Mouse (Mus musculus): ENCODE results near the gene Gad1. TPM values are rescaled to one million over a fixed set of nuclear protein-coding genes. Genes with fewer than 3 reads are reported as not detected.

Gene Gad1
- polyA plus RNA-seq, 1 experiment from 2014 or later = 14.2 TPM

DNA sequence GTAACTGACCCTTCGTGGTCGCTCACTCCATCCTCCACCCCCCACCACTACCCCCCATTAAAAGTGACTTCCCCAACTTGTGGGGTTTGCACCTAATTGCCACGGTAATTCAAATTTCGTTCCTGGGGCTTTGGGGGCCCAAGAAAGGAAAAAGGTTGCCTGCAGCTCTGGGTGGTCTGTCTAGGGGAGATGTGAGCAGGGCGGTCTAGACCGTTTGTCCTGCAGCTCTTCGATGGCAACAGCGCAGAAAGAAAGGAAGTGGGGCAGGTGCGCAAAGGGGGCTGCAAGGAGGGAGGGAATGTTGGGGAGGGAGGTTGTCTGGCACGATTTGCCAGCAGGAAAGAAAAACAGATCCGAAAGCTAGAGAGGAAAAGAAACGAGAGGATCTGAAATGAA is 14.8 kb downstream of the Gad1 start:
- H3K9ac ChIP-seq (ENCODE audit: low read length) = no peak overlapping the region; the same call in 1 of the 2 replicates
- no peak for ATAC-seq (replicated peaks; ENCODE audit: low FRiP score)

GRCm38 (mm10) chr2:70568198-70568941 is 15.5 kb downstream of the Gad1 start:
- WGBS = 1% methylated on average over 34 of the region's 34 CpGs
- peaks cover 30% of the 10 kb centered on the region for H3K4me1 ChIP-seq (replicated peaks; ENCODE audit: control insufficient read depth, insufficient read depth, low read length)
- no peaks in the 10 kb centered on the region for H3K36me3 ChIP-seq (ENCODE audit: control insufficient read depth, insufficient read depth, low read length)
- ATAC-seq (replicated peaks; ENCODE audit: low FRiP score) (no peak), DNase-seq (ENCODE audit: low spot score) (peak; percentile 67)
- peak overlapping the region; percentile 22 for H3K4me3 ChIP-seq (ENCODE audit: low read depth, low read length)
- H3K4me2 ChIP-seq (ENCODE audit: low read depth, low read length, severe bottlenecking) = peak overlapping the region; percentile 45
- peak overlapping the region; percentile 1; the same call in 1 of the 2 replicates for H3K9ac ChIP-seq (ENCODE audit: low read length)
- no peak overlapping the region for H3K27ac ChIP-seq (ENCODE audit: low read depth, low read length)
- H3K27me3 ChIP-seq (ENCODE audit: control insufficient read depth, insufficient read depth, low read length) = peaks cover 82% of the 10 kb centered on the region
- no peaks in the 10 kb centered on the region for H3K9me3 ChIP-seq (ENCODE audit: control insufficient read depth, low read length)

More for the DNA sequence above, 14.8 kb downstream of the Gad1 start:
- H3K4me3 ChIP-seq (ENCODE audit: low read depth, low read length) = peak overlapping the region; percentile 22
- H3K36me3 ChIP-seq (ENCODE audit: control insufficient read depth, insufficient read depth, low read length) = no peaks in the 10 kb centered on the region
- H3K27me3 ChIP-seq (ENCODE audit: control insufficient read depth, insufficient read depth, low read length) = peaks cover 89% of the 10 kb centered on the region
- WGBS = 2% methylated on average over 12 of the region's 12 CpGs
- H3K4me1 ChIP-seq (replicated peaks; ENCODE audit: control insufficient read depth, insufficient read depth, low read length) = peaks cover 32% of the 10 kb centered on the region
- no peak overlapping the region for H3K27ac ChIP-seq (ENCODE audit: low read depth, low read length)
- no peaks in the 10 kb centered on the region for H3K9me3 ChIP-seq (ENCODE audit: control insufficient read depth, low read length)
- peak overlapping the region; percentile 45 for H3K4me2 ChIP-seq (ENCODE audit: low read depth, low read length, severe bottlenecking)
- DNase-seq (ENCODE audit: low spot score) = peak; percentile 61

GRCm38 (mm10) chr2:70571698-70572097 is 18.8 kb downstream of the Gad1 start:
- Histone ChIP-seq H3K36me3 (ENCODE audit: control insufficient read depth, insufficient read depth, low read length) (no peaks in the 10 kb centered on the region), H3K9me3 (ENCODE audit: control insufficient read depth, low read length) (no peaks in the 10 kb centered on the region), H3K9ac (ENCODE audit: low read length) (no peak overlapping the region), H3K27ac (ENCODE audit: low read depth, low read length) (no peak overlapping the region), H3K4me1 (replicated peaks; ENCODE audit: control insufficient read depth, insufficient read depth, low read length) (peaks cover 10% of the 10 kb centered on the region), H3K4me3 (ENCODE audit: low read depth, low read length) (no peak overlapping the region), H3K27me3 (ENCODE audit: control insufficient read depth, insufficient read depth, low read length) (peaks cover 49% of the 10 kb centered on the region), H3K4me2 (ENCODE audit: low read depth, low read length, severe bottlenecking) (no peak overlapping the region)
- DNase-seq (ENCODE audit: low spot score) (no peak), ATAC-seq (replicated peaks; ENCODE audit: low FRiP score) (no peak)
- WGBS = 78% methylated on average over 4 of the region's 4 CpGs

DNA sequence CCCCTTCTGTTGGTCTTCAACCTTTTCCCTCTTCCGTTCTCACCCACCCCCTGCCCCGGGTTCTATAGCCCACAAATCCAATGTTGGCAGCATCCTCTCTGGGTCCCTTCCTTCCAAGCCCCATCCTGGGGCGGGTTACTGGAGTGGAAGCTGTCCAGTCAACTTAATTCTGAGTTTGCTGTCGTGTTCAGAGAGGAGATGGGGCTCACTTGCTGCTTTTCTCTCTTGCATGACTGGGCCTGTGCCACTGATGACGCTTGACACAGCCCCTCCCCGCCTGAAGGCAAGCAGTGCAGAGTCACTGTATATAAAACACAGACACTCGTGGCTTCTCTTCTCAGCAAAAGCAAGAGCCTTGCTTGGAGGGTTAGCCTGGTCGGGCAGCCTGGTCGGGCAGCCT is 19.4 kb downstream of the Gad1 start:
- peaks cover 44% of the 10 kb centered on the region for H3K27me3 ChIP-seq (ENCODE audit: control insufficient read depth, insufficient read depth, low read length)
- WGBS = 52% methylated on average over 9 of the region's 9 CpGs

GRCm38 (mm10) chr2:70573544-70574210 is 20.8 kb downstream of the Gad1 start:
- H3K27ac ChIP-seq (ENCODE audit: low read depth, low read length) = no peak overlapping the region

More for the DNA sequence above, 19.4 kb downstream of the Gad1 start:
- ATAC-seq (replicated peaks; ENCODE audit: low FRiP score) (no peak), DNase-seq (ENCODE audit: low spot score) (no peak)
- Histone ChIP-seq H3K4me3 (ENCODE audit: low read depth, low read length) (no peak overlapping the region), H3K4me2 (ENCODE audit: low read depth, low read length, severe bottlenecking) (no peak overlapping the region), H3K9ac (ENCODE audit: low read length) (no peak overlapping the region), H3K9me3 (ENCODE audit: control insufficient read depth, low read length) (no peaks in the 10 kb centered on the region), H3K36me3 (ENCODE audit: control insufficient read depth, insufficient read depth, low read length) (no peaks in the 10 kb centered on the region), H3K4me1 (replicated peaks; ENCODE audit: control insufficient read depth, insufficient read depth, low read length) (peaks cover 5% of the 10 kb centered on the region; the same call in 1 of the 2 replicates), H3K27ac (ENCODE audit: low read depth, low read length) (no peak overlapping the region)

GRCm38 (mm10) chr2:70588200-70588599 is 35.3 kb downstream of the Gad1 start:
- DNase-seq (ENCODE audit: low spot score) (no peak), ATAC-seq (replicated peaks; ENCODE audit: low FRiP score) (no peak)
- Histone ChIP-seq H3K4me1 (replicated peaks; ENCODE audit: control insufficient read depth, insufficient read depth, low read length) (no peaks in the 10 kb centered on the region), H3K4me2 (ENCODE audit: low read depth, low read length, severe bottlenecking) (no peak overlapping the region), H3K27ac (ENCODE audit: low read depth, low read length) (no peak overlapping the region), H3K9ac (ENCODE audit: low read length) (no peak overlapping the region), H3K27me3 (ENCODE audit: control insufficient read depth, insufficient read depth, low read length) (no peaks in the 10 kb centered on the region), H3K36me3 (ENCODE audit: control insufficient read depth, insufficient read depth, low read length) (no peaks in the 10 kb centered on the region), H3K9me3 (ENCODE audit: control insufficient read depth, low read length) (no peaks in the 10 kb centered on the region), H3K4me3 (ENCODE audit: low read depth, low read length) (no peak overlapping the region)
- 88% methylated on average over 6 of the region's 6 CpGs for whole genome bisulfite sequencing

More at GRCm38 (mm10) chr2:70573544-70574210, 20.8 kb downstream of the Gad1 start:
- Histone ChIP-seq H3K27me3 (ENCODE audit: control insufficient read depth, insufficient read depth, low read length) (peaks cover 29% of the 10 kb centered on the region), H3K4me1 (replicated peaks; ENCODE audit: control insufficient read depth, insufficient read depth, low read length) (no peaks in the 10 kb centered on the region; the same call in 1 of the 2 replicates), H3K4me3 (ENCODE audit: low read depth, low read length) (no peak overlapping the region), H3K9me3 (ENCODE audit: control insufficient read depth, low read length) (no peaks in the 10 kb centered on the region), H3K36me3 (ENCODE audit: control insufficient read depth, insufficient read depth, low read length) (no peaks in the 10 kb centered on the region), H3K4me2 (ENCODE audit: low read depth, low read length, severe bottlenecking) (no peak overlapping the region), H3K9ac (ENCODE audit: low read length) (no peak overlapping the region)
- 83% methylated on average over 8 of the region's 8 CpGs for WGBS
- ATAC-seq (replicated peaks; ENCODE audit: low FRiP score) = no peak
- DNase-seq (ENCODE audit: low spot score) = no peak

DNA sequence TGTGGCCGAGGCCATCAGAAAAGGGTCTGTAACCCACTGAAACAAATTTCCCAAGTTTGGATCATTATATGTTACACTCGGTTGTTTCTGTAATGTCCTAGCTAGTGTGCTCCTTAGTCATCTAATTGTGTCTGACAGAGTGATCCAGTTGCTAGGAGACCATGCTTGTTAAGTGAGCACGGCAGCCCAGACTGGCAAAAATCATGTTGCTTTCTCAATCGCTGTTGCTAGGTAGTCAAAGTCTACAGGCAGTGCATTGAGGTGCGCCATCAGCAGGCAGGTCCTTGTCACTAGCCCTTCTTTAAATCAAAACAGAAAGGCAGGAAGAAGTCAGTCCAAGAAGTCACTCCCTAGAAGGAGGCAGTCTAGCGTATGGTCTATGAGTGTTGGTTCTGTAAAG is 39.6 kb downstream of the Gad1 start:
- no peak for DNase-seq (ENCODE audit: low spot score)
- Histone ChIP-seq H3K4me1 (replicated peaks; ENCODE audit: control insufficient read depth, insufficient read depth, low read length) (no peaks in the 10 kb centered on the region), H3K27me3 (ENCODE audit: control insufficient read depth, insufficient read depth, low read length) (no peaks in the 10 kb centered on the region), H3K4me3 (ENCODE audit: low read depth, low read length) (no peak overlapping the region), H3K9ac (ENCODE audit: low read length) (no peak overlapping the region), H3K9me3 (ENCODE audit: control insufficient read depth, low read length) (no peaks in the 10 kb centered on the region), H3K27ac (ENCODE audit: low read depth, low read length) (no peak overlapping the region), H3K36me3 (ENCODE audit: control insufficient read depth, insufficient read depth, low read length) (no peaks in the 10 kb centered on the region), H3K4me2 (ENCODE audit: low read depth, low read length, severe bottlenecking) (no peak overlapping the region)
- 72% methylated on average over 6 of the region's 6 CpGs for WGBS
- ATAC-seq (replicated peaks; ENCODE audit: low FRiP score) = no peak

DNA sequence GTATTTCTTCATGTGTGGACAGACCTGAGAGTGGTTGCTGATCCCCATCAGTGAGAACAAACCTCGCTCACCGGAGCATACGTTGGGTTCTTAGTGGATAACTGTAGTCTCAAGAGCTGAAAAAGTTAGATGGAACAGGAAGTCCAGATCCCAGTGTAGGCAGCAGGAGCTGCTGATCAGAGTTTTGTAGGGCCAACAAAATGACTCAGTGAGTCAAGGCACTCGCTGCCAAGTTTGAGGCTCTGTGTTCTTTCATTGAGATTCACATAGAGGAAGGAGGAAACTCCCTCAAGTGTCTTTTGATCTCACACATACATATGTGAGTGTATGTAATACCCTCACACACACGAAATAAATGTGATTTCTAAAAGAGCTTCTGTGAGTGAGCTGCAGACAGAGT is 40.8 kb downstream of the Gad1 start:
- H3K4me3 ChIP-seq (ENCODE audit: low read depth, low read length) = no peak overlapping the region
- ATAC-seq (replicated peaks; ENCODE audit: low FRiP score) (no peak), DNase-seq (ENCODE audit: low spot score) (no peak)
- no peak overlapping the region for H3K4me2 ChIP-seq (ENCODE audit: low read depth, low read length, severe bottlenecking)
- WGBS = 86% methylated on average over 5 of the region's 5 CpGs
- H3K9ac ChIP-seq (ENCODE audit: low read length) = no peak overlapping the region
- no peaks in the 10 kb centered on the region for H3K36me3 ChIP-seq (ENCODE audit: control insufficient read depth, insufficient read depth, low read length)
- no peaks in the 10 kb centered on the region for H3K4me1 ChIP-seq (replicated peaks; ENCODE audit: control insufficient read depth, insufficient read depth, low read length)
- H3K27ac ChIP-seq (ENCODE audit: low read depth, low read length) = no peak overlapping the region
- H3K27me3 ChIP-seq (ENCODE audit: control insufficient read depth, insufficient read depth, low read length) = no peaks in the 10 kb centered on the region
- H3K9me3 ChIP-seq (ENCODE audit: control insufficient read depth, low read length) = no peaks in the 10 kb centered on the region

All from forebrain, embryonic 11.5 days (tissue).